Mouse (Mus musculus) Patski (cell line): ENCODE results near the gene Gna12. TPM values are rescaled to one million over a fixed set of nuclear protein-coding genes. Genes with fewer than 3 reads are reported as not detected.

ENCODE experiments used
- ATAC-seq: fragments of 100-300 bp; one replicate; pipeline ENCODE4 v1.8.0; 2021
- CTCF ChIA-PET: fragments of 350-600 bp; sonication (Branson Sonifier 250); formaldehyde crosslinking; loops from one replicate; lab custom pipeline; 2022; ENCODE audit warnings: inconsistent platforms; lab: Charles Lee
- POLR2A ChIA-PET: fragments of 350-600 bp; sonication (Branson Sonifier 250); formaldehyde crosslinking; loops from one replicate; lab custom pipeline; 2022; ENCODE audit warnings: antibody characterized with exemption, inconsistent platforms; lab: Charles Lee
- DNase-seq: peaks from one replicate; pipeline ENCODE4 v3.0.0-alpha.2; 2011; ENCODE audit warnings: low read depth, low spot score
- H3K27me3 ChIP-seq: fragments of 371-371 bp; one replicate; pipeline ENCODE4 v1.5.1; 2021
- CTCF ChIP-seq: fragments of 100-300 bp; IDR thresholded peaks from one replicate; pipeline ENCODE4 v1.5.1; 2021
- in situ Hi-C: fragments of 300-500 bp; cut with MboI; formaldehyde crosslinking; loops from 3 replicates; pipeline ENCODE4 v1.11.1; 2018; ENCODE audit warnings: low pct_unique_long_range_greater_than_20kb, mixed read lengths
- polyA plus RNA-seq: library from polyadenylated mRNA; unstranded; gene quantifications from one replicate; pipeline ENCODE4 v1.2.3, GENCODE M21; 2021

The Gna12 gene
- polyA plus RNA-seq, 1 experiment from 2014 or later = 80.5 TPM

- POLR2A ChIA-PET = interaction anchor here (1.5 kb wide), 1 partner anchor 40 kb away, joined by 3 read pairs; no protein-coding TSS in a partner anchor
- no peak for DNase-seq
- in situ Hi-C loops = no loop called here
- CTCF ChIA-PET = no interaction called here
- ATAC-seq = peak; percentile 36
- H3K27me3 ChIP-seq = no peaks in the 10 kb centered on the region
- no peak for TF ChIP-seq CTCF
Measured at GRCm38 (mm10) chr5:140711040-140711439, 119.2 kb downstream of the Gna12 start.

GRCm38 (mm10) chr5:140710315-140710714, 119.9 kb downstream of the Gna12 start:
- ChIA-PET CTCF (no interaction called here), POLR2A (interaction anchor here (1.5 kb wide), 1 partner anchor 40 kb away, joined by 3 read pairs; no protein-coding TSS in a partner anchor)
- H3K27me3 ChIP-seq = no peaks in the 10 kb centered on the region
- no peak for TF ChIP-seq CTCF
- no peak for DNase-seq
- no peak for ATAC-seq
- in situ Hi-C loops = no loop called here

Other genes starting within 250 kb of the Gna12 start
- gene Lfng, start 223.1 kb downstream of the Gna12 start, polyA plus RNA-seq = 56.0 TPM
- gene Ttyh3, start 181.4 kb downstream of the Gna12 start, polyA plus RNA-seq = 95.0 TPM
- gene Iqce, start 128.1 kb downstream of the Gna12 start, polyA plus RNA-seq = 52.6 TPM
- gene Brat1, start 125.4 kb downstream of the Gna12 start, polyA plus RNA-seq = 22.7 TPM
- gene Amz1, start 106.3 kb downstream of the Gna12 start, polyA plus RNA-seq = 0.76 TPM
- not detected for gene Card11, start 170.2 kb upstream of the Gna12 start, polyA plus RNA-seq